Mouse (Mus musculus): ENCODE data around the gene Prkcsh. TPM values are rescaled to one million over a fixed set of nuclear protein-coding genes. Genes with fewer than 3 reads are reported as not detected.

Prkcsh gene
- total RNA-seq, 2 experiments from 2014 or later = 85.9 to 104 TPM

DNA sequence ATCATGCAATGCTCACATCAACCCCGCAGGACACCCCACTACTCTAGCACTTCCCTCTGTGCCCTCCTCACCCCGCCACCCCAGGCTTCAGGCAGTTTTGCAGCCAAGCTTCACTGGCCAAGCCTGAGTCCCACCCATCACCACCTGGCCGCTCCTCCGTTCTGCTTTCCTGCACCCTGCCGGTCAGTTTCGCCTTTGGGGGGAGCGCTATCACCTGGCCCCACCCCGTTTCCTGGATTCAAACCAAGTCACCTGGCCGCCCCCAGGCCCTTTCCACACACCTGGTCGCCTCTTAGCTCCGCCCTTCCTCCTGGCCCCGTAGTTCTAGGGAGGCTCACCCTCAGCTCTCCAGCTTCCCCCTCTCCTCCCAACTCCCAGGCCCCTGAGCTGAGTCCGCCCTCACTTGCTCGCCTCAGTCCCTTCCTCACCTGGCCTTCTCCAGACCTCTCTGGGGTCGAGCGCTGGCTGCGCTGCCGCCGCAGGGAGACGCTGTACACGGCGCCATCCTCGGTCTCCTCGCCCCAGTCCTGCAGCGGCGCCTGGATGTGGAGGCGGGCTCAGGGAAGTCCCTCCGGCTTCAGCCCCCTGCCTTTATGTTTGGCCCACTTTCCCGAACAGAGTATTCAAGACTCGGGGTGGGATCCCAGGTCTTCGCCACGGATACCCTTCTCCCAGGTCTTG, 14.0 kb upstream of the Prkcsh start:
- Histone ChIP-seq H3K4me3 (peak overlapping the region; percentile 50), H3K27ac (no peak overlapping the region)
- intact Hi-C loops (cut with DNase I) = no loop called here
- no peak for DNase-seq (ENCODE audit: extremely low spot score in 1 of 2, low spot score in 2 of 2)
- no peak; the same call in none of the 2 replicates for TF ChIP-seq CTCF (IDR thresholded peaks at IDR 0.05)

DNA sequence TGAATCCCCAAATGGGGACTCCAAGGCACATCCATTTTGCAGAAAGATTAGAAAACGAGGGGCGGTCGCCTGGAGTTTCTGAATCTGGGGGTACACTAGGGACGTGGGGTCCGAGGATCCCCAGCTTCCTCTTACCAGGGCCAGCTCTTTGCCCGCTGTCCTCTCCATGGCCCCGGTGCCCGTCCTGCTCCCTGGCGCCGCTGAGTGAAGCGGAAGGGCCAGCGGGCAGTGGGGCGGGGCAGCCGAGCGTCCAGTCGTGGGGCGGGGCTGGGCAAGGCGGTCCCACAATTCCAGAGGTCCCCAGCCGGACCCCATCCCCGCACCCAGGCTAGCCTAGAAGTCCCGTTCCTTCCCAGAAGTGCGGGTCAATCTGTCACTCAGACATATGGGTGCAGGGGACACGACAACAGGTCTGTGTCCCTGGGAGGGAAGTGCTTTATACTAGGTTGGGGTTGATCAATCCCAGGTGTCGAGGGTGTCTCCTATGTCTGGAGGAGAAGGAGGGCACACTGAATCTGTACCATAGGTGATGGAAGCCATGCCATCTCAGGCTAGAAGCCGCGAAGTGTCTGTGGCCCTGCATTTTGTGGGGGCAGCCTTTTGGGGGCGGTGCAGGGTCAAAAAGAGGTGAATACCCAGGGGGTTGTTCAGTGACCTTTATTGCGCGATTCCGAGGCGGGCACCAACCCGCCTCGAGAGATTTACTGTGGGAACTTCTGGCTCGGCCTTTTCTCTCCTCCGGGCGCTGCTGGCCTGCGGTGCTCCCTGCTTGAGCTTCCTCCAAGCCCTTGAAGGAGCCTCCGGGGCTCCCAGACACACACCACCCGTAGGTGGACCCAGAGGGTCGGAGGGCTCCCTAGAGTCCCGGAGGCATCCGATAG, 13.1 kb upstream of the Prkcsh start, which contains the start of gene Rgl3:
Gene Rgl3, minus strand, starts transcription at position 217 of the 881 bp plus-strand sequence.
- DNase-seq (ENCODE audit: extremely low spot score in 1 of 2, low spot score in 2 of 2) = no peak
- Histone ChIP-seq H3K4me3 (peak within 1 kb of the TSS; percentile 50), H3K27ac (no peak within 1 kb of the TSS)
- no peak; the same call in 1 of the 2 replicates for TF ChIP-seq CTCF (IDR thresholded peaks at IDR 0.05)
- intact Hi-C loops (cut with DNase I) = no loop called here

DNA sequence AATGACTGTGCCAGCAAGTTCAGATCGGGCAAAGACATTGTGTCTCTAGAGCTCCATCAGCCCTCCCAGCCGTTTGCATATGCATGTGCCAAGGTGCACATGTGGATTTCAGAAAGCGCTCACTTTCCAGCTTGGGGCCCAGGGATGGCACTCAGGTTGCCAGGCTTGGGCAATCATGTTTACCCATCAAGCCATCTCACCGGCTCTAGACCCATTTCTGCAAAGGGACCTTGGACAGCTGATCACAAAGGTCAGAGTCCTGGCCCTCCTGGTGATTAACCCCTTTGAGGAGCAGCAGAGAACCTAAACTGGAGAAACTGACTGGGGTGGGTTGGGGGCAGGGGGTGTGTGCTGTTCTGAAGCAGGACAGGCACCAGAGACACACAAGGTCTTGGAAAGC, 10.4 kb upstream of the Prkcsh start:
- no peak for DNase-seq (ENCODE audit: extremely low spot score in 1 of 2, low spot score in 2 of 2)
- intact Hi-C loops (cut with DNase I) = no loop called here
- no peak overlapping the region for H3K4me3 ChIP-seq
- TF ChIP-seq CTCF (IDR thresholded peaks at IDR 0.05) = no peak
- no peak overlapping the region for H3K27ac ChIP-seq

DNA sequence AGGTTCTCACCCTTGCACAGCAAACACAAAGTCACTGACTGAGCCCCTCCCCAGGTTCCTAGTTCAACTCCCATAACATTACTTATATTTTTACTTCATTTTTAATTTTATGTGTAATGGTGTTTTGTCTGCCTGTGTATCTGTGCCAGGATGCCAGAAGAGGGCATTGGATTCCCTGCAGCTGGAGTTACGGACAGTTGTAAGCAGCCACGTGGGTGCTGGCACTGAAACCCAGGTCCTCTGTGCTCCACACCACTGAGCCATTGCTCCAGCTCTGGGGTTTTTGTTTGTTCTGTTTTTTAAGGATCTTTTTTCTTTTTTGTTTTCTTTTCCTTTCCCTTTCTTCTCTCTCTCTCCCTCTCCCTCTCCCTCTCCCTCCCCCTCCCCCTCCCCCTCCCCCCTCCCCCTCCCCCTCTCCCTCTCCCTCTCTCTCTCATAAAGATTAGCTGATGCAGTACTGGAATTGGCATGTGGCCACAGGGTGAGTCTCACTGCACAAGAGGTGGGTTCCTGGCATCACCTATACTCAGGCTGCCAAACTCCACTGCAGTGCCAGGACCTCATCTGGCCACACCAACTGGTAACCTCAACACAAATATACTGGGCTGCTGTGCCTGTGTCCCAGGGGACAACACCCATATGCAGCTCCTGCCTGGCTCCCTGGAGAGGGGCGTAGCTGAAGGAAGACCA, 6.3 kb upstream of the Prkcsh start:
- TF ChIP-seq CTCF (IDR thresholded peaks at IDR 0.05) = no peak
- H3K27ac ChIP-seq = no peak overlapping the region
- intact Hi-C loops (cut with DNase I) = no loop called here

DNA sequence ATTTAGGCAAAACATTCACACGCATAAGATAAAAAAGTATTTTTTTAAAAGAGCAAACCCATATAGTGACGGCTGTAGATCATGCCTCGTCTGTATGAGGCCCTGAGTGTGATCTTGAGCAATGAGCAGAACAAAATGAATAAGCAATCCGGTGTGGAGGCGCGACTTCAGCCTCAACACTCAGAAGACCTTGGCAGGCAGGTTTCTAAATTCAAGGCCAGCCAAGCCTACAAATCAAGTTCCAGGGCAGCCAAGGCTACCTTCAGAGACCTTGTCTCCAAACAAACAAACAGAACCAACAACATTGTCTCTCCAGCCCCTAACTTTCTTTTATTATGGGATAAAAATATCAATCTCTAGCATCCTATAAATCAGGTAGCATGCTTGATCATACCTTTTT, 2.3 kb upstream of the Prkcsh start:
- DNase-seq (ENCODE audit: extremely low spot score in 1 of 2, low spot score in 2 of 2) = no peak
- Histone ChIP-seq H3K27ac (no peak overlapping the region), H3K4me3 (no peak overlapping the region)
- intact Hi-C loops (cut with DNase I) = no loop called here
- no peak for TF ChIP-seq CTCF (IDR thresholded peaks at IDR 0.05)

More for the DNA sequence above, 6.3 kb upstream of the Prkcsh start:
- H3K4me3 ChIP-seq = no peak overlapping the region
- no peak for DNase-seq (ENCODE audit: extremely low spot score in 1 of 2, low spot score in 2 of 2)

DNA sequence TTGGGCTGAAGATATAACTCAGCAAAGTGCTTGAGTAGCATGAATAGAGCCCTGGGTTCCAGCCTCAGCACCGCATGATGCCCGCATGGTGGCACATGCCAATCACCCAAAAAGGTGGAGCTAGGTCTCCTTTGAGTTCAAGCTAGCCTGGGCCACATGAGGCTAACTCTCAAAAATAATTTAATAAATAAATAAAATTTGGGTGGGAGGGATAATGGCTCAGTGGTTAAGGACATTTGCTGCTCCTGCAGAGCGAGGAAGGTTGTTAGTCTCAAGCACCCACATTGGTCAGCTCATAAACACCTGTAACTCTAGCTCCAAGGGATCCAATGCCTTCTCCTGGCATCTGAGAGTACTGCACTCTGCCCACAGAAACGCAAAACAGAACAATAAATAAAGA, 973 bp upstream of the Prkcsh start:
- intact Hi-C loops (cut with DNase I) = loop anchor here (2.0 kb wide), 1 partner anchor 39 kb away; the partner anchor contains the start of gene Epor
- no peak for DNase-seq (ENCODE audit: extremely low spot score in 1 of 2, low spot score in 2 of 2)
- Histone ChIP-seq H3K4me3 (peak overlapping the region; percentile 50), H3K27ac (no peak overlapping the region)
- peak; percentile 13; the same call in 1 of the 2 replicates for TF ChIP-seq CTCF (IDR thresholded peaks at IDR 0.05)

DNA sequence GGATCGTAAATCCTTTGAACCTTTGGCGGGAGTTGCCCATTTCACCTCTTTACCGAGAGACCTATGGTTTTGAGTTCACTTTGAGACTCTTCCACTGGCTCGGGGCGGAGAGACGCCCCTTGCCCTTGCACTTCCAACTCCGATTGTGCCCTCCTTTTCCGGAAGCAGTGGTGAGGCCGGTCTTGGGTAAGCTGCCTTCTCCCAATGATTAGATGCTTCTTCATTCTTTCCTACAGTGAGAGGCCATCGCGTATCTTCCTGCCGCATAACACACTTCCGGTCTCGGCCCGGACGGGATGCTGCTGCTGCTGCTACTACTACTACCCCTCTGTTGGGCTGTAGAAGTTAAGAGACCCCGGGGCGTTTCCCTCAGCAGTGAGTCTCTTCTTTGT, 553 bp downstream of the Prkcsh start:
- intact Hi-C loops (cut with DNase I) = loop anchor here (2.0 kb wide), 1 partner anchor 40 kb away; the partner anchor contains the start of gene Epor
- Histone ChIP-seq H3K4me3 (peak overlapping the region; percentile 82), H3K27ac (peak overlapping the region; percentile 89)
- no peak for DNase-seq (ENCODE audit: extremely low spot score in 1 of 2, low spot score in 2 of 2)
- TF ChIP-seq CTCF (IDR thresholded peaks at IDR 0.05) = no peak

DNA sequence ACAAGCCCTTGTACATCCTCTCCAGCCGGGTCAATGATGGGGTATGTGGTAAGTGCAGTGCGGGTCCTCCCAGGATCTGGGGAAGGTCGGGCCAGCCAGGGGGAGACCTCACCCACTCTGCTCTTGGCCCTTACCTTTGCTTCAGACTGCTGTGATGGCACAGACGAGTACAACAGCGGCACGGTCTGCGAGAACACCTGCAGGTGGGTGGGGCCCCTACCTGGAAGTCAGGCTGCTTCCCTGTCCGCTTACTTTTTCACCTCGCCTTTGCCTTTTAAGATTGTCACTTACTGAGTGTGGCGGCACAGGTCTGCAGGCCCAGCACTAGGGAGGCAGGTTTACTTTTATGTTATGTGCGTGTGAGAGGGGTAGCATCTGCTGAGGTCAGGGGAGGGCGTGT, 1.9 kb downstream of the Prkcsh start:
- intact Hi-C loops (cut with DNase I) = loop anchor here (2.0 kb wide), 1 partner anchor 46 kb away; no protein-coding TSS in a partner anchor

DNA sequence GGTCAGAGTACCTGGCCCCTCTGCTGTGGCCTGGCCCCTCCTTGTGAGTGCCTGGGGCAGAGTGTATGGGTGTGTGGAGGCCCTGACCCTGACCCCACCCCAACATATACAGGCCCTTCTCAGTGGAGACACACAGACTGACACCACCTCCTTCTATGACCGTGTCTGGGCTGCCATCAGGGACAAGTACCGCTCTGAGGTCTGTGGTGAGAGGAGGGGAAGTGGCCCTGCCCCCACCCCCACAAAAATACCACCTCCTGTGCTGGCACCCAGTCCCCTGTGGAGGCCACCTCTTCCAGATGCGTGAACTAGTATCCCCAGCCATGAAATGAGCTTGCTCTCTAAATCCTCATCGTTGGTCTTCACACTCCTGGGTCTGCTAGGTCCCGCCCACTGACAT, 8.4 kb downstream of the Prkcsh start:
- DNase-seq (ENCODE audit: extremely low spot score in 1 of 2, low spot score in 2 of 2) = no peak
- no peak for TF ChIP-seq CTCF (IDR thresholded peaks at IDR 0.05)
- intact Hi-C loops (cut with DNase I) = no loop called here

More for the DNA sequence above, 1.9 kb downstream of the Prkcsh start:
- no peak for DNase-seq (ENCODE audit: extremely low spot score in 1 of 2, low spot score in 2 of 2)
- TF ChIP-seq CTCF (IDR thresholded peaks at IDR 0.05) = no peak
- Histone ChIP-seq H3K27ac (no peak overlapping the region), H3K4me3 (no peak overlapping the region; the same call in 1 of the 2 replicates)

DNA sequence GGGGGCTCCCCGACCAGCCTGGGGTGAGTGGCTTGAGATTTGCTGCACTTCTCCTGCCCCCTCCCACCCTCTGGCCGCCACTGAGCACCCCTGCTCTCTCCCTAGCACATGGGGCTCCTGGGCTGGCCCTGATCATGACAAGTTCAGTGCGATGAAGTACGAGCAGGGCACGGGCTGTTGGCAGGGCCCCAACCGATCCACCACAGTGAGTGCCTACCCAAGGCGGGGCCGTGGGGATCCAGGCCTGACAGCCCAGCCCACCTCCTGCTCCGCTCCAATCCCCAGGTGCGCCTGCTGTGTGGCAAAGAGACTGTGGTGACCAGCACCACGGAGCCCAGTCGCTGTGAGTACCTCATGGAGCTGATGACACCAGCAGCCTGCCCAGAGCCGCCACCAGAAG, 10.1 kb downstream of the Prkcsh start:
- intact Hi-C loops (cut with DNase I) = no loop called here
- DNase-seq (ENCODE audit: extremely low spot score in 1 of 2, low spot score in 2 of 2) = no peak
- H3K27ac ChIP-seq = no peak overlapping the region
- no peak for TF ChIP-seq CTCF (IDR thresholded peaks at IDR 0.05)
- H3K4me3 ChIP-seq = no peak overlapping the region

More for the DNA sequence above, 8.4 kb downstream of the Prkcsh start:
- no peak overlapping the region for H3K4me3 ChIP-seq
- H3K27ac ChIP-seq = no peak overlapping the region; the same call in 1 of the 2 replicates

DNA sequence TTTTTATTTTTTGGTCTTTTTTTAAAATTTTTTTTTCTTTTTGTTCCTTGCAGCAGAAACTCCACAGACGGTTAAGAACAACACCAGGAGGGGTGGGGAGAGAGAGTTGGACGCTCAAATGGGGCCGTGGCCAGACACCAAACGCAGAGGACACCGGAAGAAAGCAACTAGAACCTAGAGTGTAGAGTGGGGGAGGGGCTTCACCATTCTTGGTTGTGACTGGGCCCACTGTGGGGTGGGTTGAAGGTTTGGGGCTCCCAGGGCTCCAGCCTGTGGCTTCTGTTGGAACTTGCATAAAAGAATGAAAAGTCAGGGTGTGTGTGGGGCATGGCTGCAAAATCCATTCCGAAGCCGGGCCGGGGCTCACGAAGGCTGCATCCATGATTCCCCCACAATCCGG, 13.6 kb downstream of the Prkcsh start:
- Histone ChIP-seq H3K27ac (no peak overlapping the region), H3K4me3 (no peak overlapping the region)
- intact Hi-C loops (cut with DNase I) = no loop called here
- TF ChIP-seq CTCF (IDR thresholded peaks at IDR 0.05) = no peak
- no peak for DNase-seq (ENCODE audit: extremely low spot score in 1 of 2, low spot score in 2 of 2)
